Mouse (Mus musculus) liver, postnatal 0 days (tissue): ENCODE measurements around the gene Plch1.

Experiments
- CTCF ChIP-seq: sonication (generic); IDR thresholded peaks from 2 replicates; pipeline ENCODE4 v1.5.1; 2016; ENCODE audit warnings: antibody characterized with exemption, low read depth
- EP300 ChIP-seq: IDR thresholded peaks from 2 replicates; pipeline ENCODE4 v1.6.1; 2016; ENCODE audit warnings: antibody characterized with exemption, low read depth, mild to moderate bottlenecking

- no peak for TF ChIP-seq EP300
- TF ChIP-seq CTCF: no peak
Measured at GRCm38 (mm10) chr3:63836937-63837632, 62.2 kb downstream of the Plch1 start.
